Mouse (Mus musculus): ENCODE measurements around the gene Serinc5.

Serinc5 gene

DNA sequence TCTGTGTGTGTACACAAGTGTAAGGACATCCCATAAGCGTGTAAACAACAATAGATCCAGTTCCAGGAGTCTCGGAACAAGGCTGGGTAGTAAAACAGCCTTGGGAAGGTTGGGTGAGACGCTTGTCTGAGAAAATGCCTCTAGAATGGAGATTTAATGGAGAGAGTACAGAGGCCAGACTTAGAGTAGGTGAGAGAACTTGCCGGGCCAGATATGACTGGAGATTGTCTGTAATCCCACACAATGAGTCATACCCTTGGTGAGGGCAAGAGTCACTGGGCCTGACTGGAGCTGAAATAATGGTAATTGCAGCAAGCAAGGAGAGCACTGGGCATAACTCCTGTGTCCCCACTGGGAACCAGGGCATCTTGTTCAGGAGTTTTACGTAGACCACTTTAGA is 2.2 kb downstream of the Serinc5 start:
- DNase-seq (ENCODE audit: low spot score), result no peak

DNA sequence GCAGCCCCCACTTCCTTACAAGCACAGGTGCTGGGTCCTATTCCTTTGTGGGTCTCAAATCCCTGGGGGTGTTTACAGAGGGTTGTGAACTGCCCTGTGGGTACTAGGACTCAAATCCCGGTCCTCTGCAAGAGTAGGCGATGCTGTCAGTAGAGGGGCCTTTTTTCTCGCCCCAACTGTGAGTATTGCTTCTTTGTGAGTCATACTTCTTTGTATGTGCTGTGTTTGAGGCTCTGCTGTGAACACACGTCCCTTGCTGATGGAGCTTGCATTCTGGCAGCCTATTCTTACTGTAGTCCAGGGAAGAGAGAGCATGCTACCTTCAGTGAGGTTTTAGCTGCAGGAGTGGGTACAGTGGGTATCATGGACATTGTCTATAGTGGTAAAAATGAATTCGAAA is 4.3 kb downstream of the Serinc5 start:
- no peak for DNase-seq (ENCODE audit: low spot score)

GRCm38 (mm10) chr13:92616459-92616858 is 5.6 kb downstream of the Serinc5 start:
- no peak for DNase-seq (ENCODE audit: low spot score)

- no peak for DNase-seq (ENCODE audit: low spot score)
Observed at GRCm38 (mm10) chr13:92626196-92626595, 15.3 kb downstream of the Serinc5 start.

DNA sequence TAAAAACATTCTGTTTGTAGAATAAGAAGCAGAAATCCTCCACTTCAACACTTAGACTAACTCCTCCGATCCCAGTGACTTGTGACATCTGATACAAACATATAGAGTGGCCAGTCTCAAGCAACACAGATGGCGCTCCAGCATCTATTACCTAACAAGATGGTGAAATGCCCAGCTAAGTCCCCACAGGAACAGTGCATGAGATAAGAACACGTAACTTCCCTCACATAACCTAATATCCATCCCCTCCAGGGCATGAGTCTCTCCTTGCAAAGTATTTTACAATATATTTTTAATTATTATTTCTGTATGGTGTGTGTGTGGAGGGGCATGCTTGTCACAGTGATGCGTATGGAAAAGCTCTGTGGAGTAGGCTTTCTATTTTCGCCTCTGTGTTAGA is 15.8 kb downstream of the Serinc5 start:
- DNase-seq (ENCODE audit: low spot score), result no peak

DNA sequence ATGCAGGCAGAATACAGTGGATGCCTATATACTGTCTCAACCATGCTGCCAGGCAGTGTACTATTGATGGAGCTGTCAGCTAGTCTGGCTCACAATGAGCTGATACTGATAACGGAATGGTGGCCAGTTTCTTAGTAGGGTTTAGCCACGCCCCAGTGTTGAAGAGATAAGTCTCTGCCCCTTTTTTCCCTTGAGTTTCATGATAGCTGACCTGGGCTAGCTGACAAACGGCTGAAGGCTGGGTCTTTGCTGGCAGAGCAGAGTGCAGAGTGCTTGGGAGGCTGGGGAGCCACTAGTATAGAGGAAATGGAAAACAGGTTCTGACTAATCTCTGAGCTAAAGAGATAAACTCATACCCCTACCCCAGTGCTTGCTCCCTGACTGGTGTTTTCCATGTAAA is 18.6 kb downstream of the Serinc5 start:
- no peak for DNase-seq (ENCODE audit: low spot score)

DNA sequence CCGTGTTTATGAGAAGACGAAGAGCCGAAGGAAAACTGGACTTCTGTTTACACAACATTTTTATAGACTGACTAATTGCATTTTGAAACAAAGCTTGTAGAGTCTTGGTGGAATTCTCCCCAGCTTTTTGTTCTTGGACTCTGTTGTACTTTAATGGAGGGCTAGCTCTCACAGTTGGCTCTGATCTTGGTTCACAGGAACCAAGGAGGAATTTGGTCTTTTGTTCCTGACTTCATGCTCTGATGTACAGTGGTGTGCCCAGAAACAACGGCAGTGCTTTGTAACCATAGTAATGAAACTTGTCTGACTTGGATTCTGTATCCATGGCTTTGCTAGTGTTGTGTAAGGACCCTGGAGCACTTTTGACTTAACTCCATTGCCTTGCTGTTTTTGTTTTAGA is 20.6 kb downstream of the Serinc5 start:
- no peak for DNase-seq (ENCODE audit: low spot score)

- DNase-seq (ENCODE audit: low spot score), result no peak
Observed at GRCm38 (mm10) chr13:92632550-92632949, 21.7 kb downstream of the Serinc5 start.

- no peak for DNase-seq (ENCODE audit: low spot score)
Observed at GRCm38 (mm10) chr13:92635040-92635439, 24.1 kb downstream of the Serinc5 start.

DNA sequence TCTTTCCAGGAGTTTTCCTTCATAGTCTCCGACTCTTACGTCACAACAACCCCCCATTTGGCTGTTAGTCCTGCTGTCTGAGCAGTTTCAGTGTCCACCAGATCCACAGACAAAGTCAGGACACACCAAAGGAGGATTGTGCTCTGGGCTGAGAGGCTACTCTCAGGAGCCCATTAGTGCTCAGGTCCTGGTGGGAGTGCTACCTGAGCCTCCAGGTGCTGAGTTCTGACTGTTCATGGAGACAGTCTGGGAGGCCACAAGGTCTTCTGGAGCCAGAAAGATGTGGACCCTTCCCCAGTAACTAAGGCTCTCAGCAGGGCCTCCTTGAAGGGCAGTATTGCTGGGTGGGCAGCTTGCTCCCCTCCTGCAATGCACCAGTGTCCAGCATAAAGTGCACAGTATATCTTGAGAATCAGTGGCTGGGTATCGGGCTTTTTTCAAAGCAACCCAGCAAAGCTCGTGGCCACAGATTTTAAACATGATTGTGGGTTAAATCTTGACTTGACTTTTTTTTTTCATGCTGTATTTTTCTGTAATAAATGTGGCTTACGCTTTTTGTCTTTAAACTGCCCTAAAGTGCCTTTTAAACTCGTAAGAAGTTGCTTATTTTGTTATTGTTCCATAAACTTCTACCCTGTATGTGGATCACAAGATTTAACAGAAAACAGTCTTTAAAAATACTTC is 25.5 kb downstream of the Serinc5 start:
- no peak for DNase-seq (ENCODE audit: low spot score)

GRCm38 (mm10) chr13:92636910-92637275 is 26.0 kb downstream of the Serinc5 start:
- peak; percentile 57 for DNase-seq (ENCODE audit: low spot score)

DNA sequence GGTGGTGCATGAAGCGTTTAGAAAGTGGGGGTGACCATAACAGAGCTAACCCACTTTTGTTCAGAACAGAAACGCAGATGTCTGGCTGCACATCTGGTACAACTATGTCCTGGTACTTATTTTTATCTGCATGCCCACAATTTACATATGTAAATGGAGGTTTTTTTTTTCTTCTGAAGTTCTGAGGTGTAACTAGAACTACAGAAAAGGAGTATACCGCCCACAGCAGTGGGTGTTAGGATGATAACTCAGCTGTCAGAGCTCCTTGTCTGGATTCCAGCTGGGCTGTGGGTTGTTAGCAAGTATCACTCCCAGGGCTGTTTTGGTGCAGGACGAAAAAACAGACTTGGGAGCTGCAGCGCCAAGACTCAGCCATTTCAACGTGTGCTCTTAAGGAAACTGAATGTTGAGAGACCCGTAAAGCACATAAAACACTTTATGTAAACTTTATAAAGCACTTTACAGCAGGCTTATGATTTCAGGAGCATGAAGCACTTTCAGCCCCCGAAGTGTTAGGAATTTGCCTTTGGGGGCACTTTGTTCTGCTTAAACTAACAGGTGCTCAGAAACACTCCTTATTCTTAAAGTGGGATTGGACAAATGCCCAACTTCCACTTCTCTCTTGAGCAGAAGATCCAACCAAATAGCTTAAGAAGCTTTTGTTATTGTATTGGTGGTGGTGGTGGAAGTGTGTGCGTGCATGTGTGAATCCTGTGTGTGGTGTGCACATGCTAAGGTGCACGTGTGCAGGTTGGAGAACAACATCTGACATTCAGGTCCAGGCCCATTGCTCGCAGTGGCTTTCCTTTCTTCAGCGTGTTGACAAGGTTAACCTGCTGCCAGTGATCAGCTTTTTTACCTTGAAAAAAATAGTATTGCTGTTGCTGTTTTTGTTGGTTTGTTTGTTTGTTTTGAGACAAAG is 28.5 kb downstream of the Serinc5 start:
- no peak for DNase-seq (ENCODE audit: low spot score)

DNA sequence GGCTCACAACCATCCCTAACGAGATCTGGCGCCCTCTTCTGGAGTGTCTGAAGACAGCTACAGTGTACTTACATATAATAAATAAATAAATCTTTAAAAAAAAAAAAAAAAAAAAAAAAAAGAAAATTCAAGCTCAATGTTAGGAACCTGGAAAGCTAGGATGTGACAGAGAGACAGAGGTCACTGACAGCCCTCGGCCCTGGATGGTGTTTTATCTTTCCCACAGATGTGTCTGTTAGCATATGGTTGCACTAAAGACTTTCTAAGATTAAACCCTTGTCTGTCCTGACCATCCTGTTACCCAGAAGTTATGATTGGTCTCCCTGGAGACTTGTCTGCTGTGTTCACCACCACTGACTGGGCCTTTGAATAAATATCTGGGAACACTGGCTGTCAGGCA is 33.3 kb downstream of the Serinc5 start:
- no peak for DNase-seq (ENCODE audit: low spot score)

GRCm38 (mm10) chr13:92644753-92645152 is 33.9 kb downstream of the Serinc5 start:
- no peak for DNase-seq (ENCODE audit: low spot score)

GRCm38 (mm10) chr13:92647695-92648094 is 36.8 kb downstream of the Serinc5 start:
- no peak for DNase-seq (ENCODE audit: low spot score)

GRCm38 (mm10) chr13:92649111-92649510 is 38.2 kb downstream of the Serinc5 start:
- no peak for DNase-seq (ENCODE audit: low spot score)

GRCm38 (mm10) chr13:92650956-92651355 is 40.1 kb downstream of the Serinc5 start:
- DNase-seq (ENCODE audit: low spot score), result no peak

- no peak for DNase-seq (ENCODE audit: low spot score)
Observed at GRCm38 (mm10) chr13:92652498-92652897, 41.6 kb downstream of the Serinc5 start.

DNA sequence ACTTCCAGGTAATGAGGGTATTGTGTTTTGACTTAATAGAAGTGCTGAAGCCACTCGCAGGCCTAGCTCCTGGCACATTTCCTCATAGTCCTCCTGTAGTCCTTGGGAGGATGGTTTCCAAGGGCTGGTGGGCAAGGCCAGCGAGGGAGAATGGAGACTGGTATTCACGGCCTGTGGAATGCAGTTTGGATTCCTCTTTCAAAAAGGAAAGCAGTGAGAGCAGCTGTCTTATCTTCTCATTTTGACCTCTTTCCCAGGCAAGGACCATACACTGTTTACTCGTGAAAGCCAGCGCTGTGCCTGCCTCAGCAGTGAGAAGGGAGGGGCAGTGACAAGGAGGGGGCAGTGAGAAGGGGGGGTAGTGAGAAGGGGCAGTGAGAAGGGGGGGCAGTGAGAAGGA is 42.4 kb downstream of the Serinc5 start:
- DNase-seq (ENCODE audit: low spot score), result no peak

- DNase-seq (ENCODE audit: low spot score), result no peak
Observed at GRCm38 (mm10) chr13:92656815-92657513, 46.1 kb downstream of the Serinc5 start.

GRCm38 (mm10) chr13:92659611-92660010 is 48.7 kb downstream of the Serinc5 start:
- DNase-seq (ENCODE audit: low spot score), result no peak

DNA sequence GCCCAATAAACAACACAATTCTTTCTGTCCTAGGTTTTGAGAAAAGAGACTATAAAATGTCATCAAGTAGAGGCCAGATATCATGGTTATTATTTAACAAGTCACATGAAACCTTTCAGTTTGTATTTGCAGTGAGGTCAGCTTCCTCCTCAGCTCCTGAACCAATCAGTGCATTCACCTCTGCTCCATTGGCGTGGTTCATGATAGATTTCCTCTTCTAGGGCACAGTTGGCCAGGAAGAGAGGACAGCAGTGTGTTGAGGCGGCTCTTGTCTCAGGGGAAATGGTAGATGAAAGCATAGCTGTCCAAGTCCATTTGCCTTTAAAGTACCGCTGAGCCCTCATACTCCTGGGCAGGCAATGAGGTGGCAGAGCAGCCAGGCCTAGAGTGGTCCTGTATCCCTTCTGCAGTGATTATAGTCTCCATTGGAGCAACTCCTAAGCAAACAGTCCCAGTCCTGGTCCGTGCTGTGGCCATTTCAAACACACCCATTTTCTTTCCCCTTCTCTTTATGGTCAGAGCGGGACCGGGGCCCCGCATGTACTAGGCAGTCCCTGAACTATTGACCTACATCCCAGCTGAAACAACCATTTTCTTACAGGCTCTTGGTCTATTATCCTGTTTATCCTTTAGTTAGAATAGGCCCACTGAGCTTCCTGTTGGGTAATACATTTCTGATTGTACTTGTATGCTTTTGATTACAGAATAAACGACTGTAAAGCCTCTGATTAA is 51.8 kb downstream of the Serinc5 start:
- DNase-seq (ENCODE audit: low spot score), result no peak
